In the genomic region with DNA sequence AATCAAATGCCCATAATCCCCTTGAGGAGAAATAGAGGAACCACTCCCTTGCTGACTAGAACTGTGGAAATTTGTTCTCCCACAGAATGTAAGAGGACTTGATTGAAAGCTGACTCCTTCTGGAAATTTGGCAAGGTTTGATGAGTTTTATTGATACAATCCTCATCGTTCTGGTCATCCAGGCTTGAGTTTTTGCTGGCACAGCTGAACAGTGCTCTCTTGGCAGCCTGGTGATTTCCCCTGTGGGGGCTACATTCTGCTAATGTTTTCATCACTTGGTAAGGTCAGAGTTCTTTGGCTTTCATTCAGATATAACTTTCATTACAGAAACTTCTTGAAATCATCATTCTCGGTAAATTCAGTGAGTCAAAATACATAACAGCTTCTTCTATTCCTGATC, we compare ENCODE assay signal across 19 mouse cellular contexts.
DNase-seq lines count a peak whose midpoint lies in the region; ATAC-seq and TF ChIP-seq lines count a peak whose summit lies in the region.
"Had no signal": no experiment of that assay in that cellular context is flagged by ENCODE, and none has a peak within 500 bp of the region (broad histone marks: within the 10 kb centered on the region; RNA-seq: fewer than 3 reads in every experiment).

No protein-coding gene starts in this region.

- 68% methylated on average over 2 of the region's 2 CpGs for WGBS in lung, embryonic 16.5 days
- WGBS in stomach, postnatal 0 days = 69% methylated on average over 2 of the region's 2 CpGs

- intact Hi-C loops in heart, postnatal 14 days (cut with DNase I) = no loop called here

- peak; percentile 6 for DNase-seq in adrenal gland, postnatal 10 days
- no peak for DNase-seq in adrenal gland, postnatal 36 days
- peak; percentile 78 for DNase-seq in heart, adult 11 months
- no peak for DNase-seq in heart, postnatal 14 days
- DNase-seq in lung, postnatal 4 days = no peak
- no peak for DNase-seq in stomach, postnatal 0 days (ENCODE audit: low spot score)
- DNase-seq: adrenal gland, adult 8-10 months; B cell, adult 2 months; cerebellum, adult 11-12 months; cerebellum, adult 9-11 months; forebrain, postnatal 0 days; heart, postnatal 36 days had no signal

- H3K9ac ChIP-seq in lung, embryonic 16.5 days (ENCODE audit: low read length) = no peak overlapping the region
- H3K9ac ChIP-seq in stomach, postnatal 0 days (ENCODE audit: low read length) = no peak overlapping the region
- H3K9ac ChIP-seq: forebrain, embryonic 13.5 days; forebrain, postnatal 0 days; heart, embryonic 12.5 days; hindbrain, embryonic 15.5 days had no signal

- TF ChIP-seq EP300 in stomach, postnatal 0 days (optimal IDR thresholded peaks at IDR 0.05) = no peak

- H3K36me3 ChIP-seq in lung, embryonic 16.5 days (ENCODE audit: control insufficient read depth, insufficient read depth, low read length) = no peaks in the 10 kb centered on the region
- H3K36me3 ChIP-seq in stomach, postnatal 0 days (ENCODE audit: control insufficient read depth, insufficient read depth, low read length) = no peaks in the 10 kb centered on the region
- H3K36me3 ChIP-seq: G1E; heart, embryonic 12.5 days; hindbrain, embryonic 15.5 days had no signal

- H3K4me2 ChIP-seq in lung, embryonic 16.5 days (ENCODE audit: low read depth, low read length) = no peak overlapping the region
- no peak overlapping the region for H3K4me2 ChIP-seq in stomach, postnatal 0 days (replicated peaks; ENCODE audit: low read depth)
- H3K4me2 ChIP-seq: forebrain, embryonic 13.5 days; heart, embryonic 12.5 days; hindbrain, embryonic 15.5 days had no signal

- no peak overlapping the region for H3K4me3 ChIP-seq in lung, embryonic 16.5 days (ENCODE audit: low read length)
- no peak overlapping the region for H3K4me3 ChIP-seq in stomach, postnatal 0 days (ENCODE audit: low read depth, low read length)
- H3K4me3 ChIP-seq: forebrain, embryonic 13.5 days; heart, embryonic 12.5 days; hindbrain, embryonic 15.5 days had no signal

- TF ChIP-seq CTCF in stomach, postnatal 0 days (IDR thresholded peaks at IDR 0.05; ENCODE audit: low read depth) = no peak

- peak; percentile 59; the same call in 1 of the 2 replicates for ATAC-seq in lung, embryonic 16.5 days (ENCODE audit: low read depth)
- no peak for ATAC-seq in stomach, postnatal 0 days (ENCODE audit: low FRiP score, low TSS enrichment)
- ATAC-seq: CD4-positive, CD25-positive, alpha-beta regulatory T cell, adult 4 months; forebrain, embryonic 13.5 days; forebrain, postnatal 0 days; intestine, embryonic 16.5 days had no signal

- no peaks in the 10 kb centered on the region for H3K27me3 ChIP-seq in lung, embryonic 16.5 days (ENCODE audit: control insufficient read depth, insufficient read depth, low read depth, low read length)
- H3K27me3 ChIP-seq in stomach, postnatal 0 days (ENCODE audit: control insufficient read depth, insufficient read depth, low read length) = no peaks in the 10 kb centered on the region
- H3K27me3 ChIP-seq: forebrain, embryonic 13.5 days; heart, embryonic 12.5 days; hindbrain, embryonic 15.5 days had no signal

- H3K9me3 ChIP-seq in lung, embryonic 16.5 days (ENCODE audit: control insufficient read depth, low read length) = no peaks in the 10 kb centered on the region
- H3K9me3 ChIP-seq in stomach, postnatal 0 days (ENCODE audit: control insufficient read depth, low read length) = no peaks in the 10 kb centered on the region
- H3K9me3 ChIP-seq: forebrain, embryonic 13.5 days; heart, embryonic 12.5 days; hindbrain, embryonic 15.5 days had no signal

- H3K4me1 ChIP-seq in lung, embryonic 16.5 days (replicated peaks; ENCODE audit: control insufficient read depth, insufficient read depth, low read length) = no peaks in the 10 kb centered on the region
- no peaks in the 10 kb centered on the region for H3K4me1 ChIP-seq in stomach, postnatal 0 days (replicated peaks; ENCODE audit: control insufficient read depth, insufficient read depth)
- H3K4me1 ChIP-seq: forebrain, embryonic 13.5 days; heart, embryonic 12.5 days; hindbrain, embryonic 15.5 days had no signal

- H3K27ac ChIP-seq in lung, embryonic 16.5 days (ENCODE audit: low read length) = no peak overlapping the region
- H3K27ac ChIP-seq in stomach, postnatal 0 days (replicated peaks) = no peak overlapping the region
- H3K27ac ChIP-seq: forebrain, embryonic 13.5 days; hindbrain, embryonic 15.5 days had no signal

Comparison
In these comparisons a context has a peak if more than half of its experiments do, and no peak if none do; other contexts are left out.
1. DNase-seq: peak in adrenal gland, postnatal 10 days (single experiment) and heart, adult 11 months (single experiment); none in adrenal gland, postnatal 36 days (0 of 2), heart, postnatal 14 days (0 of 2), lung, postnatal 4 days (0 of 2) and stomach, postnatal 0 days (single experiment).